Mouse (Mus musculus) hindbrain, embryonic 11.5 days (tissue): ENCODE results near the gene Borcs6. TPM values are rescaled to one million over a fixed set of nuclear protein-coding genes. Genes with fewer than 3 reads are reported as not detected.
"Not testable (repeated sequence)": the region's sequence is repeated elsewhere in the genome, so short reads cannot be mapped to it uniquely, and the experiment has no call there.

Experiments
- ATAC-seq: fragments of 200-750 bp; cut with Nextera tagmentation; 2 replicates; pipeline ENCODE4 v1.8.0; 2017; ENCODE audit warnings: mild to moderate bottlenecking, moderate TSS enrichment, moderate library complexity; ENCODE audit not compliant: low FRiP score
- DNase-seq: peaks from one replicate; pipeline ENCODE4 v3.0.0-alpha.2; 2015; ENCODE audit warnings: low spot score
- H3K27ac ChIP-seq: fragments of 300-500 bp; sonication (generic); 2 replicates; pipeline ENCODE4 v1.5.1; 2014; ENCODE audit warnings: mild to moderate bottlenecking, low read depth, low read length
- H3K27me3 ChIP-seq: fragments of 300-500 bp; sonication (generic); 2 replicates; pipeline ENCODE4 v1.6.1; 2014; ENCODE audit warnings: mild to moderate bottlenecking, low read length, moderate library complexity, mixed read lengths; ENCODE audit not compliant: control insufficient read depth, insufficient read depth
- H3K36me3 ChIP-seq: fragments of 300-500 bp; sonication (generic); 2 replicates; pipeline ENCODE4 v1.6.1; 2014; ENCODE audit warnings: mild to moderate bottlenecking, low read length, moderate library complexity, mixed read lengths; ENCODE audit not compliant: control insufficient read depth, insufficient read depth
- H3K4me1 ChIP-seq: fragments of 300-500 bp; sonication (generic); replicated peaks from 2 replicates; pipeline ENCODE4 v1.6.1; 2014; ENCODE audit warnings: low read length, mixed read lengths; ENCODE audit not compliant: control insufficient read depth, insufficient read depth
- H3K4me2 ChIP-seq: fragments of 300-500 bp; sonication (generic); replicated peaks from 2 replicates; pipeline ENCODE4 v1.6.1; 2014; ENCODE audit warnings: mild to moderate bottlenecking, low read depth, low read length
- H3K4me3 ChIP-seq: fragments of 300-500 bp; sonication (generic); 2 replicates; pipeline ENCODE4 v1.5.1; 2014; ENCODE audit warnings: low read depth, low read length
- H3K9ac ChIP-seq: fragments of 300-500 bp; sonication (generic); 2 replicates; pipeline ENCODE4 v1.6.1; 2014; ENCODE audit warnings: low read depth, low read length
- H3K9me3 ChIP-seq: fragments of 300-500 bp; sonication (generic); 2 replicates; pipeline ENCODE4 v1.6.1; 2016; ENCODE audit warnings: low read length; ENCODE audit not compliant: control insufficient read depth
- WGBS: fragments of 180-500 bp; shearing (Covaris S2); extraction: QIAGEN DNeasy Blood & Tissue Kit; methylation state at CpG from one replicate; pipeline ENCODE4 v1.1.7; 2014; 5-methylcytosine and 5-hydroxymethylcytosine counted together
- polyA plus RNA-seq: library from polyadenylated mRNA; unstranded; fragments of >200 nt; fragmentation: Nextera tagmentation; extraction: Ambion mirVana; gene quantifications from 2 replicates; pipeline ENCODE4 v1.2.1, GENCODE M21; 2014

Borcs6 gene
- polyA plus RNA-seq, 1 experiment from 2014 or later, result 9.8 TPM

- 0% methylated on average over 3 of the region's 3 CpGs for WGBS
Observed at GRCm38 (mm10) chr11:69092386-69092751, 32.9 kb downstream of the Borcs6 start.

DNA sequence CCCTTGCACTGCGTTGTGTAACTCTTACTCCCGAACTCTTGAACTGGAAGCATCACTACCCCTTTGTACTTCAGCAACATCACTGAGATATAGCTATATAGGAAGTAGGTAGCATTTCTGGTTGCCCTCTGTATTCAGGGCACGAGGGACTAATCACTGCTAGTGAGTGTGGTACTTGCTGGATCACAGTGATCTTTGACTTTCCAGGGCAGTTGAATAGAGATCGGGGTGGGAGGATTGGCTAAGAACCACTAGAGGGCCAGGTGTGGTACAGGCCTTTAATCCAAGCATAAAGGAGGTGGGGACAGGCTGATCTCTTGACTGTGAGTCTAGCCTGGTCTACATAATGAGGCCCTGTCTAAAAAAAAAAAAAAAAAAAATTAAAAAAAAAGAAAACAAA lies 33.4 kb downstream of the Borcs6 start:
- H3K4me1 ChIP-seq, result peaks cover 24% of the 10 kb centered on the region
- H3K27me3 ChIP-seq, result no peaks in the 10 kb centered on the region
- no peak for DNase-seq
- H3K9me3 ChIP-seq, result no peaks in the 10 kb centered on the region
- H3K4me3 ChIP-seq, result no peak overlapping the region
- 0 out of 2 replicates have a peak, but pooled peaks cover 3% of the 10 kb centered on the region for H3K36me3 ChIP-seq
- no peak overlapping the region for H3K4me2 ChIP-seq
- 88% methylated on average over 4 of the region's 4 CpGs for WGBS
- no peak overlapping the region for H3K9ac ChIP-seq
- H3K27ac ChIP-seq, result no peak overlapping the region
- ATAC-seq, result no peak

More at GRCm38 (mm10) chr11:69092386-69092751, 32.9 kb downstream of the Borcs6 start:
- no peak overlapping the region for H3K4me2 ChIP-seq
- H3K4me3 ChIP-seq, result no peak overlapping the region
- no peaks in the 10 kb centered on the region for H3K9me3 ChIP-seq
- H3K4me1 ChIP-seq, result peaks cover 22% of the 10 kb centered on the region
- DNase-seq, result peak; percentile 90
- ATAC-seq, result no peak
- no peak overlapping the region for H3K9ac ChIP-seq
- H3K27ac ChIP-seq, result no peak overlapping the region
- H3K27me3 ChIP-seq, result no peaks in the 10 kb centered on the region
- H3K36me3 ChIP-seq, result 0 out of 2 replicates have a peak, but pooled peaks cover 3% of the 10 kb centered on the region

- not testable (repeated sequence) for H3K9ac ChIP-seq, H3K36me3 ChIP-seq, DNase-seq, ATAC-seq, H3K27me3 ChIP-seq, H3K9me3 ChIP-seq, H3K4me2 ChIP-seq, H3K27ac ChIP-seq, H3K4me3 ChIP-seq
- WGBS, result 87% methylated on average over 7 of the region's 7 CpGs
- peaks cover 32% of the 10 kb centered on the region for H3K4me1 ChIP-seq
Observed at GRCm38 (mm10) chr11:69093856-69094255, 34.3 kb downstream of the Borcs6 start.

DNA sequence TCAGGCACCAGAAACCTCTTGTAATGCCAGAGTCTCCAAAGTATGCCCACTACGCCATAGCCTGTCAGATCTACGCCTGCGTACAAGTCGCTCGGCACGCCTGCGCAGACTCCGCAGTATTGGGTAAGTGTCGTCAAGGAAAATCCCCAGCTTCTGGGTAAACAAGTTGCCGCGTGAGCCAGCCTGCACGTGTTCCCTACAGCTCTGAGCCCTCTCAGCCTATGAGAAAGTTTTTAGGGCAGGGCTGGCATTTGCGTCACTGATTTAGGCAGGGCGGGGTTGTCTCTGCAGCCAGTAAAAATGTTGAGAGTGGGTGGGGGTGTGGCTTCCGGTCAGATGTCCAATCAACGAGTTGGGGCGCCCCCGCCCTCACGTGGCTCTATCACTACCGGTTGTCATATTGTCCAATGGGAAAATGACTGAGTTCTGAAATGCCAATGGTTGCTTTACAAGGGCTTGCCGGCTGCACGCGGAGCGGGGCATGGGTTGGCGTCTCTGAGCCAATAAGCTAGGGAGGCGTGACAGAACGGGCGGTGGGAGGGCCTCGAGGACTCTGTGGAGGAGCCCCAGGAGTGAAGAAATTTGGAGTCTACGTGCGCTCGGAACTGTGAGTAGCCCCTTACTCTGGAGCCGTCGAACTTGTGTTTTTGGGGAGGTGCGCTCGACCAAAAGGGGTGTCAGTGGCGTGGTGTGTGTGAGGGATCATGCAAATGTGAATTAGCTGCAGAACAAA lies 35.3 kb downstream of the Borcs6 start, which contains the start of gene Per1:
Gene Per1 (plus strand): TSS at position 521 of the 733 bp plus-strand sequence.
- no peaks in the 10 kb centered on the region for H3K9me3 ChIP-seq
- DNase-seq (peak; percentile 98), ATAC-seq (peak; percentile 95)
- H3K27me3 ChIP-seq, result no peaks in the 10 kb centered on the region
- peak within 1 kb of the TSS; percentile 31; the same call in 1 of the 2 replicates for H3K9ac ChIP-seq
- H3K4me2 ChIP-seq, result peak within 1 kb of the TSS; percentile 80
- under 1% methylated on average over 37 of the region's 37 CpGs for WGBS
- H3K36me3 ChIP-seq, result 0 out of 2 replicates have a peak, but pooled peaks cover 3% of the 10 kb centered on the region
- peak within 1 kb of the TSS; percentile 34 for H3K4me3 ChIP-seq
- peaks cover 30% of the 10 kb centered on the region for H3K4me1 ChIP-seq
- H3K27ac ChIP-seq, result 0 out of 2 replicates have a peak within 1 kb of the TSS, but pooled peaks have one; percentile 17

GRCm38 (mm10) chr11:69095511-69096231 lies 36.2 kb downstream of the Borcs6 start:
- Histone ChIP-seq H3K4me3 (peak overlapping the region; percentile 34), H3K4me2 (peak overlapping the region; percentile 80)
- no peak for ATAC-seq

DNA sequence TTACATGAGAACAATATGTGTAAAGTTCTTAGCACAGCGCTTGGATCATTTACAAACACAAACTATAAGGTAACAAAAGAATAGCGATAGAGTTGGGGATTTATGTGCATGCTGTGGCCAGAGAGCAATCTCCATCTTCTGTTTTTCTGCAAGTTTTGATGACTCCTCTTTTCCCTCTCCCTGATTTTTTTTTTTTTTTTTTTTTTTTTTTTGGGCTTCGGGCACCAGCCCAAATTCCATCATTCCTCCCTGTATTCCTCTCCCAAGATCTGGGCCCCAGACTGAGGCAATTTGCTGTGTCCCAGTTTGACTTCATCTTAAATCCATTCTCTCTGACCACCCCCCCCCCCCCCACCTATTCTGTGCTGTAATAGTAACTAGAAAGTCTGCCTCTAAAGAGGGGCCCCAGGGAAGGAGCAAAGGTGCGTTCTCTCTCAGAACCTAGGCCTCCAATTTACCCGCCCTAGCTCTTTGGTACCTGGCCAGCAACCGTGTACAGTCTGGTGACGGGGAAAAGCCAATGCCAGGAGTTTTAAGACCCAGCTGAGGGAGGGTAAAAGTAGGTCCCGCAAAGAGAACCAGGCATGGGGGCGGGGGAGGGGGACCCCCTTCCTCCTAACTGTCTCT lies 37.0 kb downstream of the Borcs6 start:
- DNase-seq (no peak), ATAC-seq (no peak)
- Histone ChIP-seq H3K9me3 (no peaks in the 10 kb centered on the region), H3K27ac (0 out of 2 replicates have a peak overlapping the region, but pooled peaks have one; percentile 31), H3K4me3 (peak overlapping the region; percentile 22; the same call in 1 of the 2 replicates), H3K4me1 (peaks cover 32% of the 10 kb centered on the region), H3K27me3 (no peaks in the 10 kb centered on the region), H3K36me3 (0 out of 2 replicates have a peak, but pooled peaks cover 3% of the 10 kb centered on the region), H3K9ac (peak overlapping the region; percentile 35), H3K4me2 (peak overlapping the region; percentile 80)
- WGBS, result 19% methylated on average over 9 of the region's 9 CpGs

More at GRCm38 (mm10) chr11:69095511-69096231, 36.2 kb downstream of the Borcs6 start:
- H3K9ac ChIP-seq, result peak overlapping the region; percentile 31; the same call in 1 of the 2 replicates
- H3K9me3 ChIP-seq, result no peaks in the 10 kb centered on the region
- no peaks in the 10 kb centered on the region for H3K27me3 ChIP-seq
- 6% methylated on average over 27 of the region's 27 CpGs for WGBS
- H3K4me1 ChIP-seq, result peaks cover 32% of the 10 kb centered on the region
- H3K27ac ChIP-seq, result 0 out of 2 replicates have a peak overlapping the region, but pooled peaks have one; percentile 17
- peak; percentile 35 for DNase-seq
- 0 out of 2 replicates have a peak, but pooled peaks cover 3% of the 10 kb centered on the region for H3K36me3 ChIP-seq

- Histone ChIP-seq H3K27me3 (no peaks in the 10 kb centered on the region), H3K9ac (peak overlapping the region; percentile 35), H3K27ac (peak overlapping the region; percentile 64), H3K4me1 (peaks cover 32% of the 10 kb centered on the region), H3K4me2 (peak overlapping the region; percentile 45), H3K4me3 (peak overlapping the region; percentile 22; the same call in 1 of the 2 replicates), H3K36me3 (0 out of 2 replicates have a peak, but pooled peaks cover 3% of the 10 kb centered on the region), H3K9me3 (no peaks in the 10 kb centered on the region)
- DNase-seq, result peak; percentile 81
- 2% methylated on average over 29 of the region's 29 CpGs for WGBS
- no peak for ATAC-seq
Observed at GRCm38 (mm10) chr11:69096987-69097900, 37.7 kb downstream of the Borcs6 start.
